Comparison of ENCODE assay signal across 22 mouse cellular contexts in genomic region chr1:192399667-192400490, GRCm38 (mm10).
DNase-seq lines count a peak whose midpoint lies in the region; ATAC-seq and TF ChIP-seq lines count a peak whose summit lies in the region.
"Had no signal": no experiment of that assay in that cellular context is flagged by ENCODE, and none has a peak within 500 bp of the region (broad histone marks: within the 10 kb centered on the region; RNA-seq: fewer than 3 reads in every experiment).

No protein-coding gene starts in this region.

- H3K27ac ChIP-seq in heart, embryonic 11.5 days (ENCODE audit: low read depth, low read length): no peak overlapping the region
- no peak overlapping the region for H3K27ac ChIP-seq in midbrain, postnatal 0 days (ENCODE audit: low read depth, low read length)
- no peak overlapping the region for H3K27ac ChIP-seq in midbrain, embryonic 10.5 days (replicated peaks)
- no peak overlapping the region for H3K27ac ChIP-seq in embryonic facial prominence, embryonic 14.5 days (replicated peaks; ENCODE audit: low read depth, low read length)
- H3K27ac ChIP-seq: embryonic facial prominence, embryonic 12.5 days; forebrain, embryonic 12.5 days; heart, embryonic 10.5 days; heart, embryonic 15.5 days; hindbrain, embryonic 14.5 days had no signal

- H3K4me1 ChIP-seq in heart, embryonic 11.5 days (ENCODE audit: control insufficient read depth, insufficient read depth, low read length): no peaks in the 10 kb centered on the region
- no peaks in the 10 kb centered on the region for H3K4me1 ChIP-seq in midbrain, postnatal 0 days (ENCODE audit: insufficient read depth, low read length)
- H3K4me1 ChIP-seq in midbrain, embryonic 10.5 days: no peaks in the 10 kb centered on the region
- no peaks in the 10 kb centered on the region for H3K4me1 ChIP-seq in embryonic facial prominence, embryonic 14.5 days (ENCODE audit: control insufficient read depth, insufficient read depth, low read length)
- H3K4me1 ChIP-seq: embryonic facial prominence, embryonic 12.5 days; forebrain, embryonic 12.5 days; heart, embryonic 10.5 days; heart, embryonic 15.5 days had no signal

- no peak for ATAC-seq in heart, embryonic 11.5 days (replicated peaks; ENCODE audit: insufficient number of reproducible peaks, low FRiP score, low TSS enrichment)
- no peak for ATAC-seq in midbrain, postnatal 0 days (ENCODE audit: low FRiP score)
- ATAC-seq in embryonic facial prominence, embryonic 14.5 days (ENCODE audit: low read depth): peak; percentile 84
- ATAC-seq: inflammation-experienced regulatory T-cells, adult 6 months; intestine, postnatal 0 days had no signal

- no peak overlapping the region for H3K4me2 ChIP-seq in heart, embryonic 11.5 days
- H3K4me2 ChIP-seq in midbrain, postnatal 0 days (ENCODE audit: low read depth, low read length, poor library complexity, severe bottlenecking): no peak overlapping the region
- no peak overlapping the region for H3K4me2 ChIP-seq in embryonic facial prominence, embryonic 14.5 days (ENCODE audit: low read depth, low read length)
- H3K4me2 ChIP-seq: embryonic facial prominence, embryonic 12.5 days; forebrain, embryonic 12.5 days; heart, embryonic 15.5 days; hindbrain, embryonic 14.5 days had no signal

- peak; percentile 56 for DNase-seq in heart, adult 11 months
- DNase-seq in midbrain, postnatal 0 days (ENCODE audit: low spot score): peak; percentile 39
- DNase-seq in midbrain, embryonic 10.5 days (ENCODE audit: low spot score): no peak
- peak; percentile 79 for DNase-seq in embryonic facial prominence, embryonic 14.5 days (ENCODE audit: low spot score)
- no peak for DNase-seq in cerebellum, postnatal 4 days (ENCODE audit: low spot score in 2 of 2)
- no peak for DNase-seq in lung, adult 18-20 months
- DNase-seq: adrenal gland, postnatal 10 days; cerebellum, adult 2 months; embryo, embryonic 11 days; gastrocnemius, postnatal 36 days; heart, adult 18-20 months; heart, postnatal 14 days; kidney, adult 8-10 months had no signal

- no peaks in the 10 kb centered on the region for H3K9me3 ChIP-seq in heart, embryonic 11.5 days (replicated peaks; ENCODE audit: control insufficient read depth, low read length)
- no peaks in the 10 kb centered on the region for H3K9me3 ChIP-seq in midbrain, postnatal 0 days (ENCODE audit: low read length)
- no peaks in the 10 kb centered on the region for H3K9me3 ChIP-seq in midbrain, embryonic 10.5 days (replicated peaks)
- H3K9me3 ChIP-seq in embryonic facial prominence, embryonic 14.5 days (ENCODE audit: control insufficient read depth, low read length): no peaks in the 10 kb centered on the region
- H3K9me3 ChIP-seq: embryonic facial prominence, embryonic 12.5 days; forebrain, embryonic 12.5 days; heart, embryonic 10.5 days; heart, embryonic 15.5 days had no signal

- no peak overlapping the region for H3K4me3 ChIP-seq in heart, embryonic 11.5 days (ENCODE audit: low read depth, low read length)
- H3K4me3 ChIP-seq in midbrain, postnatal 0 days (ENCODE audit: low read depth, low read length): no peak overlapping the region
- no peak overlapping the region for H3K4me3 ChIP-seq in midbrain, embryonic 10.5 days
- H3K4me3 ChIP-seq in embryonic facial prominence, embryonic 14.5 days (ENCODE audit: low read depth, low read length): no peak overlapping the region
- H3K4me3 ChIP-seq: embryonic facial prominence, embryonic 12.5 days; erythroblast, embryonic 14.5 days; forebrain, embryonic 12.5 days; heart, embryonic 10.5 days; heart, embryonic 15.5 days had no signal

- TF ChIP-seq CTCF in midbrain, postnatal 0 days (IDR thresholded peaks at IDR 0.05): no peak

- H3K9ac ChIP-seq in heart, embryonic 11.5 days (ENCODE audit: low read depth, low read length): no peak overlapping the region
- H3K9ac ChIP-seq in midbrain, postnatal 0 days (replicated peaks; ENCODE audit: low read length, poor library complexity, severe bottlenecking): no peak overlapping the region
- H3K9ac ChIP-seq in embryonic facial prominence, embryonic 14.5 days (ENCODE audit: low read depth, low read length): no peak overlapping the region
- H3K9ac ChIP-seq: embryonic facial prominence, embryonic 12.5 days; forebrain, embryonic 12.5 days; heart, embryonic 15.5 days; hindbrain, embryonic 14.5 days had no signal

- H3K36me3 ChIP-seq in heart, embryonic 11.5 days (ENCODE audit: control insufficient read depth, insufficient read depth, low read length): no peaks in the 10 kb centered on the region
- no peaks in the 10 kb centered on the region for H3K36me3 ChIP-seq in midbrain, postnatal 0 days (ENCODE audit: insufficient read depth, low read length)
- no peaks in the 10 kb centered on the region for H3K36me3 ChIP-seq in midbrain, embryonic 10.5 days
- no peaks in the 10 kb centered on the region for H3K36me3 ChIP-seq in embryonic facial prominence, embryonic 14.5 days (ENCODE audit: control insufficient read depth, insufficient read depth, low read length)
- H3K36me3 ChIP-seq: embryonic facial prominence, embryonic 12.5 days; forebrain, embryonic 12.5 days; heart, embryonic 10.5 days; heart, embryonic 15.5 days had no signal

- 78% methylated on average over 14 of the region's 14 CpGs for WGBS in heart, embryonic 11.5 days (ENCODE audit: insufficient replicate concordance)
- 57% methylated on average over 14 of the region's 14 CpGs for WGBS in midbrain, postnatal 0 days
- 80% methylated on average over 14 of the region's 14 CpGs for WGBS in midbrain, embryonic 10.5 days
- WGBS in embryonic facial prominence, embryonic 14.5 days: 59% methylated on average over 14 of the region's 14 CpGs

- no peaks in the 10 kb centered on the region for H3K27me3 ChIP-seq in heart, embryonic 11.5 days (ENCODE audit: control insufficient read depth, insufficient read depth, low read length)
- no peaks in the 10 kb centered on the region for H3K27me3 ChIP-seq in midbrain, postnatal 0 days (ENCODE audit: insufficient read depth, low read length)
- no peaks in the 10 kb centered on the region for H3K27me3 ChIP-seq in midbrain, embryonic 10.5 days (ENCODE audit: low read depth, poor library complexity, severe bottlenecking)
- H3K27me3 ChIP-seq in embryonic facial prominence, embryonic 14.5 days (replicated peaks; ENCODE audit: control insufficient read depth, insufficient read depth, low read length): no peaks in the 10 kb centered on the region
- H3K27me3 ChIP-seq: embryonic facial prominence, embryonic 12.5 days; forebrain, embryonic 12.5 days; heart, embryonic 15.5 days had no signal

Comparison
In these comparisons a context has a peak if more than half of its experiments do, and no peak if none do; other contexts are left out.
1. DNase-seq: peak in heart, adult 11 months (single experiment), midbrain, postnatal 0 days (single experiment) and embryonic facial prominence, embryonic 14.5 days (single experiment); none in midbrain, embryonic 10.5 days (single experiment), cerebellum, postnatal 4 days (0 of 2) and lung, adult 18-20 months (0 of 2).